In genomic region chr1:25568096-25568495, GRCm38 (mm10) we compare ENCODE assay signal across 22 mouse cellular contexts.
"Had no signal": no experiment of that assay in that cellular context is flagged by ENCODE, and none has a peak within 500 bp of the region (broad histone marks: within the 10 kb centered on the region; RNA-seq: fewer than 3 reads in every experiment).

No protein-coding gene starts in this region.

- DNase-seq: heart, postnatal 10 days; heart, postnatal 14 days; heart, postnatal 36 days; heart, postnatal 4 days; kidney, adult 11 months; kidney, adult 18-20 months; kidney, adult 2 months; kidney, adult 8-10 months; kidney, adult 9 months; kidney, postnatal 10 days; kidney, postnatal 14 days; kidney, postnatal 25 days; kidney, postnatal 36 days; kidney, postnatal 4 days; layer of hippocampus, adult 9-11 months; layer of hippocampus, postnatal 36 days had no signal

- ATAC-seq: hindbrain, embryonic 16.5 days; hindbrain, postnatal 0 days; inflammation-experienced regulatory T-cells, adult 6 months; intestine, embryonic 15.5 days; intestine, embryonic 16.5 days; intestine, postnatal 0 days had no signal
